Mouse (Mus musculus) heart, postnatal 25 days (tissue): ENCODE results near the gene Nutf2. TPM values are rescaled to one million over a fixed set of nuclear protein-coding genes. Genes with fewer than 3 reads are reported as not detected.
A peak's percentile ranks its signal among the peaks of the same experiment; 100 is the strongest.
"Not testable (repeated sequence)": the region's sequence is repeated elsewhere in the genome, so short reads cannot be mapped to it uniquely, and the experiment has no call there.

Experiments used
- DNase-seq: peaks from one replicate; pipeline ENCODE4 v3.0.0; 2022; ENCODE audit warnings: low spot score
- intact Hi-C: fragments of 180-260 bp; cut with DNase I; formaldehyde crosslinking; loops from one replicate; pipeline ENCODE4 v1.15.1; 2025
- total RNA-seq, 2 experiments: library from RNA; stranded (reverse); gene quantifications; 2 replicates each; pipeline ENCODE4 v1.2.3; 2021

Gene Nutf2
- total RNA-seq: 10 to 100 TPM; 30.7 to 35.0 TPM

DNA sequence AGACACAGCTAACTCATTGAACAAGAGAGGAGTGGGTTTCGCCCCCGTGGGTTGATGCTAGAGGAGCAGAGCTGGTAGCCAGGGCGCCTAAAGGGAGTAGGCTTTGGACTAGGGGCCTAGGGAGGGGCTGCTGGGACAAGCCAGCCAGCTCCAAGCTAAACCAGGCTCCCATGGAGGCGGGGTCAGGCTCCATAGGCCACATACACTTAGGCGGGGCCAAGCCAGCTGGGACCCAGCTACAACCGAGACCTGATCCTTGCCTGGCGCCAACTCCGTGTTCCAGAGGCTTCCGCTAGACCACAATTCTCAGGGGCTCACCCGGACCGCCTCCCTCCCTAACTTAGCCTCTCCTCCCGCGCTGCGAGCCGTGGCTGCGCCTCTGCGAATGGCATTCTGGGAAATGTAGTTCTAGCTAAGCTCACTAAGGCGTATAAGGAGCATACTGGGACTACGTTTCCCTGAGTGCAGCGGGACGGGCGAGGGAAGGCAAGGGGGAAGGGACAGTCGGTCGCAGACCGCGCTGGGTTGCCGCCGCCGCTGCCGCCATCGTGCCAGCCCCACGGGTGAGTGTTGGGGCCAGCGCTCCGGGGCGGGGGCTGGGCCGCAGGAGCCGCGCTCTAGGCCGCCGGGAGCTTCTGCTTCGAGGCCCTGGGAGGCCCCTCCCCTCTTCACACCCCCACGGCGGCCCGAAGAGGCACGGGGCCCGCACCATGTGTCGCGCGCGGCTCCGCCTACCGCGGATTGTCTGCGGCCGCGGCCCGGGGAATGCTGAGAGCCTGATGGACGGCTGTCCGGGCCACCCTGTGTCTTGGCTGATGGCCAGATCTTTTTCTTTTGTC is at the start of gene Nutf2:
Gene Nutf2, plus strand, starts transcription at position 438 of the 839 bp plus-strand sequence.
- peak; percentile 97 for DNase-seq
- intact Hi-C loops: loop anchor here (5.0 kb wide), 1 partner anchor 37 kb away; no protein-coding TSS in a partner anchor

- no peak for DNase-seq
- intact Hi-C loops: no loop called here
Observed at GRCm38 (mm10) chr8:105811061-105811460, 49.3 kb upstream of the Nutf2 start.

- no peak for DNase-seq
- intact Hi-C loops: no loop called here
Observed at GRCm38 (mm10) chr8:105811543-105811942, 48.8 kb upstream of the Nutf2 start.

GRCm38 (mm10) chr8:105812511-105812910 is 47.9 kb upstream of the Nutf2 start:
- intact Hi-C loops: no loop called here
- no peak for DNase-seq

GRCm38 (mm10) chr8:105813241-105813640 is 47.1 kb upstream of the Nutf2 start:
- intact Hi-C loops: no loop called here
- no peak for DNase-seq

- intact Hi-C loops: no loop called here
- DNase-seq: no peak
Observed at GRCm38 (mm10) chr8:105819659-105820058, 40.7 kb upstream of the Nutf2 start.

- no peak for DNase-seq
- intact Hi-C loops: no loop called here
Observed at GRCm38 (mm10) chr8:105820925-105821324, 39.5 kb upstream of the Nutf2 start.

- intact Hi-C loops: loop anchor here (5.0 kb wide), 2 partner anchors 68 to 113 kb away; partner anchors contain the start of gene Gfod2
- no peak for DNase-seq
Observed at GRCm38 (mm10) chr8:105825506-105825905, 34.9 kb upstream of the Nutf2 start.

DNA sequence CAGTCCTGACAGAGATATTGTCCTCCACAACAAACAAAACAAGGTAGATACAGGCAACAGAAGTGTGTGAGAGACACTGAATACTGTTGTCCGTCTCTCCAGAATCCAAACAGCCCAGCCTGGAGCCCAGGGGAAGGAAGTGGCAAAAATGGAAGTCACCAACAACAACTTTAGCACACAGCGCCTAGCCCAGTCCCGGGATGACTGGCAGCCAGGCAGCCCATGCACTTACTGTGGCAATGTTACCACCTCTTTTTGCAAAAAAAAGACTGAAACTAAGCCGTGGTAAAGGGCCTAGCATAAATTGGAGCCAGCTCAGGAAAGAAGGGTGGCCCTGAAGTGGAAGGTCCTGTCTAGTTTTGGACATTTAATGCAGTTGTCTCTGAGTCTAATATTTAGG is 34.0 kb upstream of the Nutf2 start:
- no peak for DNase-seq
- intact Hi-C loops: loop anchor here (5.0 kb wide), 2 partner anchors 69 to 114 kb away; partner anchors contain the start of gene Gfod2

- intact Hi-C loops: loop anchor here (5.0 kb wide), 2 partner anchors 70 to 115 kb away; partner anchors contain the start of gene Gfod2
- peak; percentile 97 for DNase-seq
Observed at GRCm38 (mm10) chr8:105826861-105827848, 33.2 kb upstream of the Nutf2 start, which contains the start of the genes Ranbp10 and Tsnaxip1. Gene Ranbp10, minus strand, starts transcription at chr8:105827350. Gene Tsnaxip1, plus strand, starts transcription at chr8:105827731.

GRCm38 (mm10) chr8:105833740-105834139 is 26.6 kb upstream of the Nutf2 start:
- intact Hi-C loops, DNase-seq: not testable (repeated sequence)

DNA sequence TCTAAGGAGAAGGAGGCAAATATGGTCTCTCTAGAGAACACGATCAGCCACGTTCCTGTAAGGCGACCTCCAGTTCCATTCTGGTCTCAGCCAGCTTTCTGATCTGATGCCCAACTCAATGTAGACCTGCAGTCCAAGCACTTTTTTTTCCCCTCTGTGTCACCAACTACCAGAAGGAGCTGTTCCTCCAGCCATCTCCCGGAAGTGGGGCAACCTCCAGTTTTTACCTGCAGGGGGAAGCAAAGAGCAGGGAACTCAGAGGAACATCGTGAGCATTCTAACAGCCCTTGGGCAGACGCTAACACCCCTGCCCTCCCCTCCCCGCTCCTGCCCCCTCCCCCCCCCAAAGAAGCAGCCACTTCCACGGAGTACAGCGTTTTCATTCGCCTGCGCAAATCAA is 25.1 kb upstream of the Nutf2 start:
- peak; percentile 21 for DNase-seq
- intact Hi-C loops: loop anchor here (1.0 to 5.0 kb wide), 2 partner anchors 95 to 187 kb away; no protein-coding TSS in a partner anchor

DNA sequence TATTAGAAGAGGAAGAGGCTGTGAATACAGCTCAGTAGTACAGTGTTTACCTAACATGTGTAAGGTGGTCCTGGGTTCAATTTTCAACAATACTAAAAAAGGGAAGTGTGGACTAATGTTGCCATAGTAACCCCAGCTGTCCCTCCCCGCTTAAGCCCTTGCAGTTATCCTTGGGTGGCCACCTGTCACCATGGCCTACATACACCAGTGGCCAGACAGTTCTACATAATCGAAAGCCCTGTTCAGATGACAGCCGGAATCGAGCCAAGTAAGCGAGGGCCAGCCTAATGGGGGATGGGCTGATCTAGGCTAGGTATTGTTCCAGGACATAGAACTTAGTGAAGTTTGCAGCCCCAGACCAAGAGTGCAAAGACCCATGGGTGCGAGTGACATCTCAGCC is 23.4 kb upstream of the Nutf2 start:
- DNase-seq: no peak

DNA sequence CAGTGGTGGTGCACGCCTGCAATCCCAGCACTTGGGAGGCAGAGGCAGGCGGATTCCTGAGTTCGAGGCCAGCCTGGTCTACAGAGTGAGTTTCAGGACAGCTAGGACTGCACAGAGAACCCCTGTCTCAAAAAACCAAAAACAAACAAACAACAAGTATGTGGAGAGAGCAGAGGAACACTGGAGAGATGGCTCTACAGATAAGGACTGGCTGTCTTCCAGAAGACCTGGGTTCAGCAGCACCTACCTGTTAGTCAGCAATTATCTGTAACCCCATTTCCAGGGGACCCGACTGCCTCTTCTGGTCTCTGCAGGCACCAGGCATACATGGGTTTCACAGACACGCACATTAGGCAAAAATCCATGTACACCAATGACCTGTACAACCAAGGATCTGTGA is 21.2 kb upstream of the Nutf2 start:
- DNase-seq: no peak
- intact Hi-C loops: loop anchor here (5.0 kb wide), 1 partner anchor 183 kb away; no protein-coding TSS in a partner anchor

More for the DNA sequence above, 23.4 kb upstream of the Nutf2 start:
- intact Hi-C loops: loop anchor here (5.0 kb wide), 1 partner anchor 185 kb away; no protein-coding TSS in a partner anchor

DNA sequence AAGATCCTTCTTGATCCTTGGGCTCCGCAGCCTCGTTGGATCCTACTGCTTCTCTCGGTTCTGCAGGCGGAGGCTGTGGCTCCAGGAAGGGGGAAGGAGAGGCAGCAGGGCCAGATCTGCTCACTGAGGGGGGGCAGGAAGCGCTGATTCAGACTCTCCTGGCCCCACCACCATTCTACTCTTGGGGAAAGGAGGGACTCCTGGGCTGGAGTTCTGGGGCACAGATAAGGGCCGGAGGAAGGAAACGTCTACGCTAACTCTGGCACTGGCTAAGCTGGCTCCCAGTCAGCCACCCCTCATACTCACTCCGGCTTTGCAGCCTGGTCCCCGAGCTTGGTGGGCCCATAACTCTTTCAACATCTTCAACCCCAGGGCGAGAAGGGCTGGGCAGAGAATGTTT is 13.7 kb upstream of the Nutf2 start:
- intact Hi-C loops: no loop called here
- no peak for DNase-seq

GRCm38 (mm10) chr8:105850014-105850413 is 10.4 kb upstream of the Nutf2 start:
- DNase-seq: no peak
- intact Hi-C loops: loop anchor here (5.0 kb wide), 1 partner anchor 82 kb away; the partner anchor contains the start of gene Ctrl

- intact Hi-C loops: loop anchor here (5.0 kb wide), 1 partner anchor 82 kb away; the partner anchor contains the start of gene Ctrl
- no peak for DNase-seq
Observed at GRCm38 (mm10) chr8:105850611-105851010, 9.8 kb upstream of the Nutf2 start.

DNA sequence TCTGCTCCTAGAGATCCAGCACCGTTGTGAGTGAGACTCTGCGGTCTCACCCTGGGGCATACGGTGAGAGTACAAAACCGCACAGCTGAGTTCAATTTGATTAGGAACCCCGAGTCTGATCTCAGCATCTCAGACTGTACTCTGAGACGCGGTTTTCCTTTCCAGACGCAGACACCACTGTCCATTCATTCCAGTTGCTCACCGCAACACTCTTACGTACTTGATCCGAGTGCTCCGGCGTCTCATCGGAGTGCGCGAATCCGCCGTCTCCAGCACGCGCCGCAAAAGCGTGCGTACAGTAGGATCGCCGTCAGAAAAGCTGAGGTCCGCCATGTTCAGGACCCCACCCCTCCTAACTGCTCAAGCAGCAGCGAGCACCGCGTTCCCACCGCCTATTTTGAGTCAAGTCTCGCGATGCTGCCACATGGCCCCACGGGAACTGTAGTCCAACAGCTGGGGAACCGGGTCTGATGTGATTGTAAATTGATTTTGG is 8.7 kb upstream of the Nutf2 start:
- intact Hi-C loops: loop anchor here (5.0 kb wide), 1 partner anchor 81 kb away; the partner anchor contains the start of gene Ctrl
- DNase-seq: peak; percentile 79

DNA sequence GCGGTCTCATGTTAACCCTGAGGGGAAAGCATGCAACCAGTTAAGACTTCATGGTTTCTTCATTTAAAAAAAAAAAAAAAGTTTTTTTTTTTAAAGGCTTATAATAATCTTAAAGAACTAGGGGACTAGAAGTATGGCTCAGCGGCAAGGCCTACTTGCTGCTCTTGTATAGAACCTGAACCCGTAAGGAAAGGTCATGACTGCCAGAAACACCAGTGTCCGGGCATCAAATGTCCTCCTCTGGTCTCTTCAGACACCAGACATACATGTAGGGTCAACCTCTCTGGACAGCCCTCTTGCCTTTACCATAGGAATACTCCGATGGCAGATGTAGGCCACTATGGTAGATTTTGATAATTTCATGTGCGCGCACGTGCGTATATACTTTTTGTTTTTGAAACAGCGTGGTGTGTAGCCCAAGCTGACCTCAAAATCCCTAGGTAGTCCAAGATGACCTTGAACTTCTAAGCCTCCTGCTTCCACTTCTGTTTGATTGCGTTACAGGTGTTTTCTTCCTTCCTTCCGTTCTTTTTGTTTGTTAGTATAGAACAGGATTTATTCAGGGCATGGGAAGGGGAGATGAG is 8.1 kb upstream of the Nutf2 start:
- intact Hi-C loops: loop anchor here (5.0 kb wide), 1 partner anchor 80 kb away; the partner anchor contains the start of gene Ctrl
- no peak for DNase-seq
